Mouse (Mus musculus): ENCODE results near the gene Iqgap1. TPM values are rescaled to one million over a fixed set of nuclear protein-coding genes. Genes with fewer than 3 reads are reported as not detected.

The Iqgap1 gene
- total and polyA plus RNA-seq, 3 experiments = 33.5 to 35.8 (median 34.8) TPM

DNA sequence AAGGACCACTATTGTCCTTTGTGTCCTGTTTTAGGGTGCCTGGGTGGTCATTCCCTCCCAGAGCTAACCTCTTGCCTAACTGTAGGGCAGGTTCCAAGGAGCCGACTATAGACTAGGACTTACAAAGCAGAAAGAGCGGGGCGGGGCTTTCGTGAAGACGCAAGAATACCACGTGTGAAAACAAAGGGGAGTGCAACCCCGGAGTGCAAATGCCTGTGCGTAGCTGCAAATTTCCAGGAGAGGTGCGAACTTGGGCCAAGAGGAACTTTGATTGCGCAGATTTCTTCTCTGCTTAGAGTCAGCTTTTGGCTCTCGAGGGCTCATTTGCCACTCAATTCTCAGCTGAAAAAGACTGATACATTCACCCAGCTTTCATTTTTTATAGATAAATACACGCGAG is 34.5 kb upstream of the Iqgap1 start:
- peak; percentile 65 to 71 for DNase-seq
- Histone ChIP-seq H3K27me3 (ENCODE audit: control insufficient read depth, insufficient read depth, low read length) (no peaks in the 10 kb centered on the region), H3K4me1 (ENCODE audit: control insufficient read depth, insufficient read depth, low read length) (peaks cover 13% of the 10 kb centered on the region), H3K27ac (peak overlapping the region; percentile 91), H3K36me3 (ENCODE audit: control insufficient read depth, insufficient read depth, low read length) (peaks cover 2% of the 10 kb centered on the region; the same call in 1 of the 2 replicates), H3K79me2 (replicated peaks; ENCODE audit: control insufficient read depth, insufficient read depth, low read length) (0 out of 2 replicates have a peak, but pooled peaks cover 1% of the 10 kb centered on the region), H3K9ac (ENCODE audit: low read depth, low read length) (no peak overlapping the region), H3K4me3 (peak overlapping the region; percentile 100)
- WGBS = 0% methylated on average over 13 of the region's 13 CpGs
- TF ChIP-seq CTCF (IDR thresholded peaks at IDR 0.05) (no peak), POLR2A (IDR thresholded peaks at IDR 0.05; ENCODE audit: insufficient read depth, low read depth, low read length) (no peak), EP300 (IDR thresholded peaks at IDR 0.05; ENCODE audit: insufficient read depth, low read depth, low read length) (no peak)
- intact Hi-C loops (cut with DNase I) = loop anchor here (5.0 kb wide), 1 partner anchor 132 kb away; the partner anchor contains the start of gene Zfp592

DNA sequence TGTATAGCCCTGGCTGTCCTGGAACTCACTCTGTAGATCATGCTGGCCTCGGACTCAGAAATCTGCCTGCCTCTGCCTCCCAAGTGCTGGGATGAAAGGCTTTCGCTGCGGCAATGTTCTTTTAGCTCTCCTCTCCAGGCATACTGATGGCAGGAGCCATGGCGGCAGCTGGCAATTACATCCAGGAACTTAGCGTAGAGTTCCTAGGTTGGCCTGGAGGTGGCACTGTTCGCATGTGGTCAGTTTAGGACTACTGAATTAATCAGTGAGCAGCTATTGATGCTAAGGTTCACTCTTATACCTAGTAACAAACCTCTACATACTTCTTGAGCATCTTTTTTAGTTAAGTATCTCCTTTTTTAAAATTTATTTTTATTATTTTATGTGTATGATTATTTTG is 31.4 kb upstream of the Iqgap1 start:
- no peaks in the 10 kb centered on the region for H3K27me3 ChIP-seq (ENCODE audit: control insufficient read depth, insufficient read depth, low read length)
- intact Hi-C loops (cut with DNase I) = loop anchor here (1.0 to 5.0 kb wide), 2 partner anchors 298 to 485 kb away; no protein-coding TSS in a partner anchor
- DNase-seq = peak; percentile 77 to 85
- H3K36me3 ChIP-seq (ENCODE audit: control insufficient read depth, insufficient read depth, low read length) = no peaks in the 10 kb centered on the region
- no peak for TF ChIP-seq POLR2A (IDR thresholded peaks at IDR 0.05; ENCODE audit: insufficient read depth, low read depth, low read length)
- peak; percentile 82; the same call in 1 of the 2 replicates for TF ChIP-seq EP300 (IDR thresholded peaks at IDR 0.05; ENCODE audit: insufficient read depth, low read depth, low read length)
- TF ChIP-seq CTCF (IDR thresholded peaks at IDR 0.05) = peak; percentile 96
- H3K9ac ChIP-seq (ENCODE audit: low read depth, low read length) = no peak overlapping the region
- H3K27ac ChIP-seq = no peak overlapping the region
- H3K4me3 ChIP-seq = no peak overlapping the region
- H3K79me2 ChIP-seq (replicated peaks; ENCODE audit: control insufficient read depth, insufficient read depth, low read length) = 0 out of 2 replicates have a peak, but pooled peaks cover 1% of the 10 kb centered on the region
- H3K4me1 ChIP-seq (ENCODE audit: control insufficient read depth, insufficient read depth, low read length) = peaks cover 2% of the 10 kb centered on the region
- WGBS = 11% methylated on average over 6 of the region's 6 CpGs

DNA sequence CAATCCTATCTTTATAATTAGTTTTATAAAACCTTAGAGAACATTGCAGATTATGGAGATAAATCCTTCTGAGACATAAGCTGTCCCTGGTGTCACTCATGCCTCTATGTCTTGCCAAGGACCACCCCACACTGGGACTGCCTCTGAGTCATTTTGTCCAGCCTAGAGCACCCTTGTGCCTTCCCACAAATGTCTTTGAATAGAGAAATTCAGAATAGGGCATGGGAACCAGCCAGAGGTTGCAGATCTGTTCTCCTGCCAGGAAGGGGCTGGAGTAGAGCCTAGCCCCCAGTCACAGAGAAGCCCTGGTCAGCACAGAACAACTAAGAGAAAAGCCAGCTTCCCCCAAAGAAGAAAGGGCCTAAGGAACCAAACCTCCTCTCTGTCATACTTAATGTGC is 29.5 kb upstream of the Iqgap1 start:
- intact Hi-C loops (cut with DNase I) = loop anchor here (5.0 kb wide), 1 partner anchor 487 kb away; no protein-coding TSS in a partner anchor
- H3K4me3 ChIP-seq = no peak overlapping the region

DNA sequence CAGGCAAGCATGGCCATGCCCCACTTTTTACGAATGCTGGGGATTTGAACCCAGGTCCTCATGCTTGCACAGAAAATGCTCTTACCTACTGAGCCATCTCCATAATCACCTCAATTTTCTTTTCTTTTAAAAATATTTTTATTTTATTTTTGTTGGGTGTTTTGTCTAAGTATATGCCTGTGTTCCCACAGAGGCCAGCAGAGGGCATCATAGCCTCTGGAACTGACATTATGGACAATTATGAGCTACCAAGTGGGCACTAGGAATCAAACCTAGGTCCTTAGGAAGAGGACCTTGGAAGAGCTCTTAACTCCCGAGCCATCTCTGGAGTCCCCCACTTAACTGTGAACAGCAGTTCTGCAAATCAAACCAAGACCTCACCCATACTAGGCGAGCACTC is 27.4 kb upstream of the Iqgap1 start:
- WGBS = 98% methylated on average over 3 of the region's 3 CpGs
- DNase-seq = no peak
- H3K4me1 ChIP-seq (ENCODE audit: control insufficient read depth, insufficient read depth, low read length) = peaks cover 3% of the 10 kb centered on the region
- no peaks in the 10 kb centered on the region for H3K79me2 ChIP-seq (replicated peaks; ENCODE audit: control insufficient read depth, insufficient read depth, low read length)
- H3K9ac ChIP-seq (ENCODE audit: low read depth, low read length) = no peak overlapping the region
- no peak overlapping the region for H3K27ac ChIP-seq
- no peaks in the 10 kb centered on the region for H3K27me3 ChIP-seq (ENCODE audit: control insufficient read depth, insufficient read depth, low read length)
- intact Hi-C loops (cut with DNase I) = no loop called here
- no peak overlapping the region for H3K4me3 ChIP-seq
- no peaks in the 10 kb centered on the region for H3K36me3 ChIP-seq (ENCODE audit: control insufficient read depth, insufficient read depth, low read length)
- TF ChIP-seq CTCF (IDR thresholded peaks at IDR 0.05) = peak; percentile 56
- no peak for TF ChIP-seq EP300 (IDR thresholded peaks at IDR 0.05; ENCODE audit: insufficient read depth, low read depth, low read length)
- no peak for TF ChIP-seq POLR2A (IDR thresholded peaks at IDR 0.05; ENCODE audit: insufficient read depth, low read depth, low read length)

More for the DNA sequence above, 29.5 kb upstream of the Iqgap1 start:
- no peaks in the 10 kb centered on the region for H3K79me2 ChIP-seq (replicated peaks; ENCODE audit: control insufficient read depth, insufficient read depth, low read length)
- TF ChIP-seq EP300 (IDR thresholded peaks at IDR 0.05; ENCODE audit: insufficient read depth, low read depth, low read length) = no peak
- H3K27ac ChIP-seq = no peak overlapping the region
- no peak overlapping the region for H3K9ac ChIP-seq (ENCODE audit: low read depth, low read length)
- no peaks in the 10 kb centered on the region for H3K27me3 ChIP-seq (ENCODE audit: control insufficient read depth, insufficient read depth, low read length)
- H3K4me1 ChIP-seq (ENCODE audit: control insufficient read depth, insufficient read depth, low read length) = peaks cover 1% of the 10 kb centered on the region; the same call in 1 of the 2 replicates
- DNase-seq = no peak
- H3K36me3 ChIP-seq (ENCODE audit: control insufficient read depth, insufficient read depth, low read length) = no peaks in the 10 kb centered on the region

DNA sequence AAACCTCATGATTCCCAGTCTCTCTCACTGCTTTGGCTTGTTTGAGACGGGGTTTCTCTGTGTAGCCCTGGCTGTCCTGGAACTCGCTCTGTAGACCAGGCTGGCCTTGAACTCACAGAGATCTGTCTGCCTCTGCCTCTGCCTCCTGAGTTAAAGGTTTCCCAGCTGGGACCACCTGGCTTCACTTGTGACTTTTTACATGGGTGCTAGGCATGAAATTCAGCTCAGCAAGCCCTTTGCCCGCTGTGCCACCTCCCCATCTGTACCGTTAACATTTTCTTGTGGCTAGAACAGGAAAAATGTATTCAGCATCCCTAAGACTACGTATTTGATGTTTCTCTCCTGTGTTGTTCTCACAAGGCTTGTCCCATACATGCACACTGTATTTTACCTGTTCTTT is 24.7 kb upstream of the Iqgap1 start:
- no peak overlapping the region for H3K9ac ChIP-seq (ENCODE audit: low read depth, low read length)
- no peaks in the 10 kb centered on the region for H3K27me3 ChIP-seq (ENCODE audit: control insufficient read depth, insufficient read depth, low read length)
- peaks cover 3% of the 10 kb centered on the region for H3K4me1 ChIP-seq (ENCODE audit: control insufficient read depth, insufficient read depth, low read length)
- no peak overlapping the region for H3K4me3 ChIP-seq
- H3K79me2 ChIP-seq (replicated peaks; ENCODE audit: control insufficient read depth, insufficient read depth, low read length) = no peaks in the 10 kb centered on the region
- no peak overlapping the region for H3K27ac ChIP-seq
- no peaks in the 10 kb centered on the region for H3K36me3 ChIP-seq (ENCODE audit: control insufficient read depth, insufficient read depth, low read length)
- DNase-seq = no peak
- TF ChIP-seq POLR2A (IDR thresholded peaks at IDR 0.05; ENCODE audit: insufficient read depth, low read depth, low read length) = no peak
- TF ChIP-seq EP300 (IDR thresholded peaks at IDR 0.05; ENCODE audit: insufficient read depth, low read depth, low read length) = no peak
- intact Hi-C loops (cut with DNase I) = no loop called here
- 91% methylated on average over 5 of the region's 5 CpGs for WGBS

DNA sequence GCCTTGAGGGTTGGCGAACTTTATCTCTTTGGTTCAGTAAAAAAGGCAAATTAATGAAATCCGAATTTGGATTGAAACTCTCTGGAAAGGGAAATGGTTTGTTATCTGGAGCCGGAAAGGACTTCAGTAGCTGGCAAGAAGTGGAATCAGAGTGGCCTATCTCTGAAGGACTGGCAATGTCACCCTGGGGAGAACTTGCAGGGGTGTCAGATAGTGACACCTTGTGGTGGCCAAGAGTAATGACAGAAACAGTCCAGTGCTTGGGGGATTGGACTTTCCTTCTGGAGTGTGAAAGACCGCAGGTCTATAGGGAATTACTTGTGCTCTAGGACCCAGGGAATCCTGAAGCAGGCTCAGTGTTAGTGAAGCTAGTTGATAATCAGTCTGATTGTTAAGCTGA is 23.9 kb upstream of the Iqgap1 start:
- peak; percentile 99 for TF ChIP-seq CTCF (IDR thresholded peaks at IDR 0.05)
- no peak for TF ChIP-seq POLR2A (IDR thresholded peaks at IDR 0.05; ENCODE audit: insufficient read depth, low read depth, low read length)
- TF ChIP-seq EP300 (IDR thresholded peaks at IDR 0.05; ENCODE audit: insufficient read depth, low read depth, low read length) = peak; percentile 93
- Histone ChIP-seq H3K9ac (ENCODE audit: low read depth, low read length) (peak overlapping the region; percentile 56; the same call in 1 of the 2 replicates), H3K36me3 (ENCODE audit: control insufficient read depth, insufficient read depth, low read length) (no peaks in the 10 kb centered on the region), H3K4me1 (ENCODE audit: control insufficient read depth, insufficient read depth, low read length) (peaks cover 3% of the 10 kb centered on the region), H3K27me3 (ENCODE audit: control insufficient read depth, insufficient read depth, low read length) (no peaks in the 10 kb centered on the region), H3K4me3 (no peak overlapping the region), H3K79me2 (replicated peaks; ENCODE audit: control insufficient read depth, insufficient read depth, low read length) (no peaks in the 10 kb centered on the region), H3K27ac (peak overlapping the region; percentile 75)
- DNase-seq = peak; percentile 38 to 55
- WGBS = 12% methylated on average over 4 of the region's 4 CpGs
- intact Hi-C loops (cut with DNase I) = loop anchor here (1.0 to 2.0 kb wide), 3 partner anchors 47 to 120 kb away; no protein-coding TSS in a partner anchor
